Mouse (Mus musculus): ENCODE results near the gene Anks1b. TPM values are rescaled to one million over a fixed set of nuclear protein-coding genes. Genes with fewer than 3 reads are reported as not detected.
A peak's percentile ranks its signal among the peaks of the same experiment; 100 is the strongest.

The Anks1b gene
- polyA plus RNA-seq, 1 experiment from 2014 or later, result 13.0 TPM

GRCm38 (mm10) chr10:90897894-90898293 is 1024.6 kb downstream of the Anks1b start:
- ATAC-seq (ENCODE audit: low FRiP score), result no peak
- Histone ChIP-seq H3K36me3 (ENCODE audit: control insufficient read depth, insufficient read depth, low read length) (no peaks in the 10 kb centered on the region), H3K27me3 (ENCODE audit: control insufficient read depth, insufficient read depth, low read length) (no peaks in the 10 kb centered on the region), H3K27ac (ENCODE audit: low read depth, low read length) (no peak overlapping the region), H3K4me3 (ENCODE audit: low read depth, low read length) (no peak overlapping the region), H3K4me2 (replicated peaks; ENCODE audit: low read depth, low read length) (no peak overlapping the region), H3K9ac (ENCODE audit: low read depth, low read length) (no peak overlapping the region), H3K4me1 (replicated peaks; ENCODE audit: control insufficient read depth, insufficient read depth, low read length) (no peaks in the 10 kb centered on the region), H3K9me3 (ENCODE audit: control insufficient read depth, low read length) (no peaks in the 10 kb centered on the region)
- DNase-seq (ENCODE audit: low spot score), result no peak
- WGBS, result 73% methylated on average over 3 of the region's 3 CpGs

GRCm38 (mm10) chr10:90904185-90904584 is 1030.9 kb downstream of the Anks1b start:
- no peak overlapping the region for H3K9ac ChIP-seq (ENCODE audit: low read depth, low read length)
- no peak overlapping the region for H3K27ac ChIP-seq (ENCODE audit: low read depth, low read length)
- ATAC-seq (ENCODE audit: low FRiP score) (no peak), DNase-seq (ENCODE audit: low spot score) (no peak)
- H3K27me3 ChIP-seq (ENCODE audit: control insufficient read depth, insufficient read depth, low read length), result no peaks in the 10 kb centered on the region
- H3K36me3 ChIP-seq (ENCODE audit: control insufficient read depth, insufficient read depth, low read length), result no peaks in the 10 kb centered on the region
- H3K4me2 ChIP-seq (replicated peaks; ENCODE audit: low read depth, low read length), result no peak overlapping the region
- no peaks in the 10 kb centered on the region for H3K9me3 ChIP-seq (ENCODE audit: control insufficient read depth, low read length)
- no peaks in the 10 kb centered on the region for H3K4me1 ChIP-seq (replicated peaks; ENCODE audit: control insufficient read depth, insufficient read depth, low read length)
- H3K4me3 ChIP-seq (ENCODE audit: low read depth, low read length), result no peak overlapping the region

GRCm38 (mm10) chr10:90907381-90907780 is 1034.1 kb downstream of the Anks1b start:
- ATAC-seq (ENCODE audit: low FRiP score), result no peak
- no peak for DNase-seq (ENCODE audit: low spot score)
- Histone ChIP-seq H3K4me3 (ENCODE audit: low read depth, low read length) (no peak overlapping the region), H3K36me3 (ENCODE audit: control insufficient read depth, insufficient read depth, low read length) (no peaks in the 10 kb centered on the region), H3K4me1 (replicated peaks; ENCODE audit: control insufficient read depth, insufficient read depth, low read length) (no peaks in the 10 kb centered on the region), H3K9ac (ENCODE audit: low read depth, low read length) (no peak overlapping the region), H3K27me3 (ENCODE audit: control insufficient read depth, insufficient read depth, low read length) (no peaks in the 10 kb centered on the region), H3K4me2 (replicated peaks; ENCODE audit: low read depth, low read length) (no peak overlapping the region), H3K27ac (ENCODE audit: low read depth, low read length) (no peak overlapping the region), H3K9me3 (ENCODE audit: control insufficient read depth, low read length) (no peaks in the 10 kb centered on the region)
- WGBS, result 83% methylated on average over 7 of the region's 8 CpGs

- H3K36me3 ChIP-seq (ENCODE audit: control insufficient read depth, insufficient read depth, low read length), result no peaks in the 10 kb centered on the region
- ATAC-seq (ENCODE audit: low FRiP score), result no peak
- no peaks in the 10 kb centered on the region for H3K27me3 ChIP-seq (ENCODE audit: control insufficient read depth, insufficient read depth, low read length)
- WGBS, result 91% methylated on average over 7 of the region's 7 CpGs
- H3K27ac ChIP-seq (ENCODE audit: low read depth, low read length), result no peak overlapping the region
- no peak overlapping the region for H3K9ac ChIP-seq (ENCODE audit: low read depth, low read length)
- DNase-seq (ENCODE audit: low spot score), result no peak
- no peaks in the 10 kb centered on the region; the same call in 1 of the 2 replicates for H3K9me3 ChIP-seq (ENCODE audit: control insufficient read depth, low read length)
- no peak overlapping the region for H3K4me2 ChIP-seq (replicated peaks; ENCODE audit: low read depth, low read length)
- H3K4me1 ChIP-seq (replicated peaks; ENCODE audit: control insufficient read depth, insufficient read depth, low read length), result no peaks in the 10 kb centered on the region
- no peak overlapping the region for H3K4me3 ChIP-seq (ENCODE audit: low read depth, low read length)
Observed at GRCm38 (mm10) chr10:90923476-90923875, 1050.2 kb downstream of the Anks1b start.

- 73% methylated on average over 5 of the region's 5 CpGs for WGBS
- H3K9ac ChIP-seq (ENCODE audit: low read depth, low read length), result no peak overlapping the region
- H3K4me1 ChIP-seq (replicated peaks; ENCODE audit: control insufficient read depth, insufficient read depth, low read length), result no peaks in the 10 kb centered on the region
- no peak overlapping the region for H3K4me2 ChIP-seq (replicated peaks; ENCODE audit: low read depth, low read length)
- H3K27me3 ChIP-seq (ENCODE audit: control insufficient read depth, insufficient read depth, low read length), result no peaks in the 10 kb centered on the region
- DNase-seq (ENCODE audit: low spot score) (no peak), ATAC-seq (ENCODE audit: low FRiP score) (no peak)
- H3K4me3 ChIP-seq (ENCODE audit: low read depth, low read length), result no peak overlapping the region
- H3K36me3 ChIP-seq (ENCODE audit: control insufficient read depth, insufficient read depth, low read length), result no peaks in the 10 kb centered on the region
- no peaks in the 10 kb centered on the region; the same call in 1 of the 2 replicates for H3K9me3 ChIP-seq (ENCODE audit: control insufficient read depth, low read length)
- no peak overlapping the region for H3K27ac ChIP-seq (ENCODE audit: low read depth, low read length)
Observed at GRCm38 (mm10) chr10:90933088-90933487, 1059.8 kb downstream of the Anks1b start.

GRCm38 (mm10) chr10:90934678-90935077 is 1061.4 kb downstream of the Anks1b start:
- H3K9ac ChIP-seq (ENCODE audit: low read depth, low read length), result no peak overlapping the region
- H3K4me3 ChIP-seq (ENCODE audit: low read depth, low read length), result no peak overlapping the region
- ATAC-seq (ENCODE audit: low FRiP score) (no peak), DNase-seq (ENCODE audit: low spot score) (peak; percentile 4)
- H3K36me3 ChIP-seq (ENCODE audit: control insufficient read depth, insufficient read depth, low read length), result no peaks in the 10 kb centered on the region
- no peaks in the 10 kb centered on the region for H3K9me3 ChIP-seq (ENCODE audit: control insufficient read depth, low read length)
- H3K4me2 ChIP-seq (replicated peaks; ENCODE audit: low read depth, low read length), result no peak overlapping the region
- no peak overlapping the region for H3K27ac ChIP-seq (ENCODE audit: low read depth, low read length)
- 49% methylated on average over 13 of the region's 13 CpGs for WGBS
- H3K4me1 ChIP-seq (replicated peaks; ENCODE audit: control insufficient read depth, insufficient read depth, low read length), result no peaks in the 10 kb centered on the region
- H3K27me3 ChIP-seq (ENCODE audit: control insufficient read depth, insufficient read depth, low read length), result no peaks in the 10 kb centered on the region

GRCm38 (mm10) chr10:90937721-90938460 is 1064.6 kb downstream of the Anks1b start:
- Histone ChIP-seq H3K9me3 (ENCODE audit: control insufficient read depth, low read length) (no peaks in the 10 kb centered on the region), H3K9ac (ENCODE audit: low read depth, low read length) (no peak overlapping the region), H3K27ac (ENCODE audit: low read depth, low read length) (no peak overlapping the region), H3K4me1 (replicated peaks; ENCODE audit: control insufficient read depth, insufficient read depth, low read length) (no peaks in the 10 kb centered on the region), H3K4me2 (replicated peaks; ENCODE audit: low read depth, low read length) (no peak overlapping the region), H3K27me3 (ENCODE audit: control insufficient read depth, insufficient read depth, low read length) (no peaks in the 10 kb centered on the region), H3K4me3 (ENCODE audit: low read depth, low read length) (no peak overlapping the region), H3K36me3 (ENCODE audit: control insufficient read depth, insufficient read depth, low read length) (no peaks in the 10 kb centered on the region)
- DNase-seq (ENCODE audit: low spot score) (no peak), ATAC-seq (ENCODE audit: low FRiP score) (no peak)
- 91% methylated on average over 5 of the region's 5 CpGs for WGBS

- no peak overlapping the region for H3K9ac ChIP-seq (ENCODE audit: low read depth, low read length)
- DNase-seq (ENCODE audit: low spot score) (no peak), ATAC-seq (ENCODE audit: low FRiP score) (no peak)
- H3K27ac ChIP-seq (ENCODE audit: low read depth, low read length), result no peak overlapping the region
- H3K4me3 ChIP-seq (ENCODE audit: low read depth, low read length), result no peak overlapping the region
- no peaks in the 10 kb centered on the region for H3K9me3 ChIP-seq (ENCODE audit: control insufficient read depth, low read length)
- 80% methylated on average over 15 of the region's 15 CpGs for WGBS
- H3K4me1 ChIP-seq (replicated peaks; ENCODE audit: control insufficient read depth, insufficient read depth, low read length), result no peaks in the 10 kb centered on the region
- no peaks in the 10 kb centered on the region for H3K27me3 ChIP-seq (ENCODE audit: control insufficient read depth, insufficient read depth, low read length)
- H3K4me2 ChIP-seq (replicated peaks; ENCODE audit: low read depth, low read length), result no peak overlapping the region
- H3K36me3 ChIP-seq (ENCODE audit: control insufficient read depth, insufficient read depth, low read length), result no peaks in the 10 kb centered on the region
Observed at GRCm38 (mm10) chr10:90940521-90941520, 1067.5 kb downstream of the Anks1b start.
